Mouse (Mus musculus) adrenal gland, adult 2 months (tissue): ENCODE data around the gene Evc. TPM values are rescaled to one million over a fixed set of nuclear protein-coding genes. Genes with fewer than 3 reads are reported as not detected.
A peak's percentile ranks its signal among the peaks of the same experiment; 100 is the strongest.

ENCODE experiments used
- DNase-seq: peaks from one replicate; pipeline ENCODE4 v3.0.0; 2021
- polyA plus RNA-seq: library from polyadenylated mRNA; depleted of rRNA; stranded (reverse); fragments of >200 nt; gene quantifications from 2 replicates; pipeline ENCODE4 v1.2.3, GENCODE M21; 2012; rRNA removed
- total RNA-seq, 2 experiments: library from RNA; stranded (reverse); gene quantifications; 2 replicates each; pipeline ENCODE4 v1.2.3; 2021

Gene Evc
- total and polyA plus RNA-seq, 3 experiments: 9.3 to 16.6 (median 9.9) TPM

- peak; percentile 65 for DNase-seq
Measured at GRCm38 (mm10) chr5:37241651-37242151, 95.0 kb downstream of the Evc start, which contains the start of gene Crmp1. TSS of gene Crmp1 (plus strand) at chr5:37241940.

DNA sequence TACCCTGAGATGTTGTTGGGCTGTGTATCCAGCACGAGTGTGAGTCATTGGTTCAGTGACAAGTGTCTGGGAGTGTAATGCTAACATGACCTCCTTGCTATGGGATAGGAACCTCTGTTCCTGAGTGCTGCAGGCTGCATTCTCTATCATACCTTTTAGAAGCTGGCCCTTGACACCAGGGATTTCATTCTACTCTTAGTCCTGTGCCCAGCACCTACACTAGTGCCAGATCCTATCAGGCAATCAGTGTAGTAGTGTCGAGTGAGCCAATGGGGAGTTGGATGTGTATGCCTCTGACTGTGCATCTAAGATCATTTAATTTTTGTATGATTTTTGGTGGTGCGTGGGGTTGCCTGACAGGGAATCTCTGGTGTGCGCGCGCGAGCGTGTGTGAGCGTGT, 95.5 kb downstream of the Evc start:
- DNase-seq: no peak

DNA sequence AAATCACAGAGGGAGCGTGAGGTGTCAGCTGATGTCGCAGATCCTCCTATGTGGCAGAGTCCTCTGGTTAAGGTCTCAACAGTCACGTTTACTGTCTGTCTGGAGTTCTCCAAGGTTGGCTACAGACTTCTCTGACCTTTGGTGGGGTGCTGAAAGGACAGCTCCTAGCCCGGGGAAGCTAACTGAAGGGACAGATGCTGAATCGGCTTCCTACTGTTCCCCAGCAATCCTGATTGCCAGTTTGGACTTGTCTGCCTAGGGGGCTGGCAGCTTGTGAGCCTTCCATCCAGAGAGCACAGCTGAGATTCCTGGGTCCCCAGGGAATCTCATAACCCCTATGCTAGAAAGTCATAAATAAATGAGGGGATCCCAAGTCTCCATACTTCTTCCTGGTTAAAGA, 96.1 kb downstream of the Evc start:
- peak; percentile 17 for DNase-seq

Other genes starting within 250 kb of the Evc start
- gene Crmp1, start 95.0 kb downstream of the Evc start, total RNA-seq: 1 to 10 TPM; 7.2 to 9.7 TPM
- 8.7 and 9.9 TPM in 2 replicates for gene Crmp1, start 95.0 kb downstream of the Evc start, polyA plus RNA-seq
- 10 to 100 TPM; 11.8 to 19.8 TPM for gene Evc2, start 1.6 kb upstream of the Evc start, total RNA-seq
- gene Evc2, start 1.6 kb upstream of the Evc start, polyA plus RNA-seq: 19.6 and 22.1 TPM in 2 replicates